Mouse (Mus musculus): ENCODE measurements at regions not wholly inside any gene's neighbourhood (a gene's known extent, or its start where the extent isn't known, plus 50 kb on each side); places are given as distances from the start of the nearest gene placed in this dataset.

GRCm38 (mm10) chr7:90040581-90041340 is 60.0 kb upstream of the Eed start:
- TF ChIP-seq POLR2A (IDR thresholded peaks at IDR 0.05; ENCODE audit: insufficient read length, low read depth), result no peak
- TF ChIP-seq TCF12 (IDR thresholded peaks at IDR 0.05; ENCODE audit: insufficient read depth, poor library complexity, severe bottlenecking), result no peak
- TF ChIP-seq POLR2AphosphoS2 (IDR thresholded peaks at IDR 0.05; ENCODE audit: insufficient read length, low read depth), result no peak
- TF ChIP-seq CEBPB (IDR thresholded peaks at IDR 0.05; ENCODE audit: insufficient read depth, poor library complexity, severe bottlenecking), result no peak
